Mouse (Mus musculus) brain, embryonic 14.5 days (tissue): ENCODE data around the gene BC017158.

Source experiments
- CTCF ChIP-seq: fragments of 200-500 bp; IDR thresholded peaks from 2 replicates; pipeline ENCODE4 v1.5.1; 2012; ENCODE audit warnings: inconsistent platforms, mild to moderate bottlenecking, moderate library complexity, borderline replicate concordance; ENCODE audit not compliant: insufficient read depth, insufficient read length; ENCODE audit errors: extremely low read depth
- POLR2A ChIP-seq: fragments of 200-500 bp; IDR thresholded peaks from 2 replicates; pipeline ENCODE4 v1.6.1; 2012; ENCODE audit warnings: mild to moderate bottlenecking, inconsistent platforms, borderline replicate concordance; ENCODE audit not compliant: poor library complexity, insufficient read depth, insufficient read length, severe bottlenecking; ENCODE audit errors: extremely low read depth

DNA sequence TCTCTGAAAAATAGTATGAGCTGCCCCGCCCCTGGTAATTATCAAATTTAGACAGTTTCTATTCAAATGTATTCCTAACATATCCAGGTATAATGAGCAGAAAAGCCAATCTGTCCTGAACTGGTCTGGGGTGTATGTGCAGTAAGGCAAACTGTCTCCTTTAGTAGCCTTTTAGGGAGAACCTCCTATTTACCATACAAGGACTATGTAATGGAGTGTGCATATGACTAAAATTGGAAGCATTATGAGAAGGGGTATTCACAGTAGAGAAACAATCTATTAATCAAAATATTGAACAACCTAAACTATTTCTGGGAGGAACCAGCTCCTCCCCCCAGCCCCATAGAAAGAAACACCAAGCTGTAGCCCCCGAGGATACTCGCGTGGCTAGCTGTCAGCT lies 18.2 kb downstream of the BC017158 start:
- TF ChIP-seq CTCF (no peak), POLR2A (no peak)
